Mouse (Mus musculus): ENCODE results near the gene G3bp1. TPM values are rescaled to one million over a fixed set of nuclear protein-coding genes. Genes with fewer than 3 reads are reported as not detected.

Gene G3bp1
- polyA plus RNA-seq (2012; rRNA removed) (23.3 and 27.7 TPM in 2 replicates), polyA plus RNA-seq (2014; fragmentation: Nextera tagmentation; extraction: Ambion mirVana) (58.4 and 66.4 TPM in 2 replicates)

DNA sequence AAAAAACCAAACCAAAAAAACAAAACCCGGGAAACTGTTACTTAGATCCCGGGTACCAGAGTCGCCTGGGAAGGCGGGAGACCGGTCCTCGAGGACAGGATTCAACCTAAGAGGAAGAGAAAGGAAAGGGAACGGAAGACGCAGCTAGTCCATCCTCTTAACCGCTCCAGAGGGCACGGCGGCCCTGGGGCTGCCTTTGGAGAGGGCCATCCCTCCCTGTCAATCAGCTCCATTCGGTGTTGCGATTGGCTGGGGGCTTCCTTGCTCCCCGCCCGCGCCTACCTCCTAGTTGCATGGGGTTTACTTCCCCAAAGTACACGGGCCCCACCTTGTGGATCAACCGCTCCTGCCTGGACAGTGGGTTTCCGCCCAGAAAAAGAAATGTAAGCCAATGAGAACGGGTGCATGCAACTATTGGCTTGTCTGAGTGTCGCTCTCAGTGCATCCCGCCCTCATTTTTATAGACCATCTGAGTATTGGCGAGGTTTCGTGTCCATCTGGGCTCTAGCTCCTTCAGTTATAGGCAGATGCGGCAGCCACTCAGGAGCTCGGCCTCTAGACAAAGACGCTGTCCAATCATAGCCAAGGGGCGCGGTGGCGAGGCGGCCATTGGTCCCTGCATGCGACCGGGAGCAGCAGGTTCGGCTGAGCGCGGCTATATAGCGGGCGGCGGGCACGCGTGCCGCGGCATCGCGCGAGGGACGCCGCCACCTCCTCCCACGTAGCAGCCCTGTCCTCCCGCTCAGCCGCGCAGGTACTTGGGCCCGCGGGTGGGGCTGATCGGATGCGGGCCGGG, at the start of gene G3bp1:
TSS of gene G3bp1 (plus strand) at position 638 of the 796 bp plus-strand sequence.
- Histone ChIP-seq H3K4me1 (replicated peaks; ENCODE audit: control insufficient read depth in 2 of 2, insufficient read depth in 2 of 2, low read length in 1 of 2) (peaks cover 11 to 25% of the 10 kb centered on the region in 2 experiments), H3K9me3 (ENCODE audit: control insufficient read depth, low read length) (no peaks in the 10 kb centered on the region), H3K4me3 (ENCODE audit: insufficient read depth in 1 of 2, low read depth in 2 of 2, low read length in 2 of 2) (peak within 1 kb of the TSS; percentile 98 to 99), H3K9ac (replicated peaks) (peak within 1 kb of the TSS; percentile 94), H3K36me3 (replicated peaks; ENCODE audit: control insufficient read depth, insufficient read depth, low read depth) (peaks cover 11% of the 10 kb centered on the region), H3K27me3 (ENCODE audit: control insufficient read depth, insufficient read depth, low read length) (no peaks in the 10 kb centered on the region), H3K4me2 (ENCODE audit: low read depth) (peak within 1 kb of the TSS; percentile 98), H3K27ac (peak within 1 kb of the TSS; percentile 86)
- TF ChIP-seq CTCF (IDR thresholded peaks at IDR 0.05; ENCODE audit: low read depth): peak; percentile 80
- peak; percentile 57; the same call in 1 of the 2 replicates for TF ChIP-seq EP300 (IDR thresholded peaks at IDR 0.05; ENCODE audit: low read depth)
- peak; percentile 99 for DNase-seq (ENCODE audit: low read depth in 3 of 3, low spot score in 3 of 3)
- WGBS (ENCODE audit: insufficient replicate concordance): under 1% methylated on average over 57 of the region's 57 CpGs
- peak; percentile 92 for ATAC-seq (ENCODE audit: insufficient read depth)

DNA sequence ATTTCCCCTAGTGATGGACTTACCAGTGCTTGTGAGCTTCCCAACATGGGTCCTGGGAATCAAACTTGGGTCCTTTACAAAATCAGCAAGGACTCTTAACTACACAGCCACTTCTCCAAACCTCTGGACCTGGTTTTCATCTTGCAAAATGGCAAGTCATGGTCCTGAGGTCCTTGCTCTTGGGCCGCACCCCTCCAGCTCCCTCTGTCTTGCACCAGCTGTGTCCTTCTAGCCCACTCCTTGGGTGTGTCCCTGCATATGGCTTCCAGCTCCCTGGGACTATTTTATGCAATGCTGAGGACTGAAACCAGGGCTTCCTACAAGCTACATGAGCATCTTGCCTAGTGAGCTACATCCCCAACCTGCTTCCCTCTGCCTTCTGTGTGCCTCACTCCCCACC, 46.5 kb upstream of the G3bp1 start, which contains the start of gene Sparc:
TSS of gene Sparc (minus strand) at position 206 of the 400 bp plus-strand sequence.
- Histone ChIP-seq H3K4me2 (ENCODE audit: low read depth) (no peak within 1 kb of the TSS), H3K36me3 (replicated peaks; ENCODE audit: control insufficient read depth, insufficient read depth, low read depth) (no peaks in the 10 kb centered on the region), H3K4me3 (ENCODE audit: insufficient read depth in 1 of 2, low read depth in 2 of 2, low read length in 2 of 2) (no peak within 1 kb of the TSS), H3K27ac (no peak within 1 kb of the TSS), H3K9me3 (ENCODE audit: control insufficient read depth, low read length) (no peaks in the 10 kb centered on the region), H3K9ac (replicated peaks) (no peak within 1 kb of the TSS), H3K4me1 (replicated peaks; ENCODE audit: control insufficient read depth in 2 of 2, insufficient read depth in 2 of 2, low read length in 1 of 2) (peaks cover 0 to 15% of the 10 kb centered on the region in 2 experiments; a peak in 2 of 4 replicates), H3K27me3 (ENCODE audit: control insufficient read depth, insufficient read depth, low read length) (no peaks in the 10 kb centered on the region)
- no peak for ATAC-seq (ENCODE audit: insufficient read depth)
- no peak for TF ChIP-seq EP300 (IDR thresholded peaks at IDR 0.05; ENCODE audit: low read depth)
- no peak for TF ChIP-seq CTCF (IDR thresholded peaks at IDR 0.05; ENCODE audit: low read depth)
- no peak for DNase-seq (ENCODE audit: low read depth in 3 of 3, low spot score in 3 of 3)
- 61% methylated on average over 1 of the region's 1 CpGs for WGBS (ENCODE audit: insufficient replicate concordance)

DNA sequence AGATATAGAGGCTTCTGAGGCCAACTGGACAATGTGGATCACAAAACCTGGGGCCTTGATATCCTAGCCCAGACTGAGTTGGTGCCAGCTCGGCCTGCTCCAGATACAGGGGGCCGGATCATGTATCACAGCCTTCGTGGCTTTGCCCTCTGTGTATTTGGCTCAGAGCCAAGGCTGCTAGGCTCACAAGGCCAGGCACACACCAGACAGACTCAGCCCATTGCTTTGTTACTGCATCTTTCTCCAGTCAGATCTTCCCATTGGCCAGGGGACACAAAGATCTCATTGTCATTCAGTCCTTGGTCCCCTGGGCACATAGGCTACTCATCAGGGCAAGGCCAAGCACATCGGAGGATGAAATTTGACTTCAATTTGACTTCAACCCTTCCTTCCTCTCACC, 45.7 kb upstream of the G3bp1 start:
- WGBS (ENCODE audit: insufficient replicate concordance): 47% methylated on average over 4 of the region's 4 CpGs
- Histone ChIP-seq H3K9ac (replicated peaks) (no peak overlapping the region), H3K27me3 (ENCODE audit: control insufficient read depth, insufficient read depth, low read length) (no peaks in the 10 kb centered on the region), H3K4me3 (ENCODE audit: insufficient read depth in 1 of 2, low read depth in 2 of 2, low read length in 2 of 2) (no peak overlapping the region), H3K4me2 (ENCODE audit: low read depth) (no peak overlapping the region), H3K27ac (no peak overlapping the region), H3K4me1 (replicated peaks; ENCODE audit: control insufficient read depth in 2 of 2, insufficient read depth in 2 of 2, low read length in 1 of 2) (peaks cover 0 to 17% of the 10 kb centered on the region in 2 experiments; a peak in 2 of 4 replicates), H3K36me3 (replicated peaks; ENCODE audit: control insufficient read depth, insufficient read depth, low read depth) (no peaks in the 10 kb centered on the region), H3K9me3 (ENCODE audit: control insufficient read depth, low read length) (no peaks in the 10 kb centered on the region)
- DNase-seq (ENCODE audit: low read depth in 3 of 3, low spot score in 3 of 3): no peak
- TF ChIP-seq CTCF (IDR thresholded peaks at IDR 0.05; ENCODE audit: low read depth) (no peak), EP300 (IDR thresholded peaks at IDR 0.05; ENCODE audit: low read depth) (no peak)
- ATAC-seq (ENCODE audit: insufficient read depth): no peak

DNA sequence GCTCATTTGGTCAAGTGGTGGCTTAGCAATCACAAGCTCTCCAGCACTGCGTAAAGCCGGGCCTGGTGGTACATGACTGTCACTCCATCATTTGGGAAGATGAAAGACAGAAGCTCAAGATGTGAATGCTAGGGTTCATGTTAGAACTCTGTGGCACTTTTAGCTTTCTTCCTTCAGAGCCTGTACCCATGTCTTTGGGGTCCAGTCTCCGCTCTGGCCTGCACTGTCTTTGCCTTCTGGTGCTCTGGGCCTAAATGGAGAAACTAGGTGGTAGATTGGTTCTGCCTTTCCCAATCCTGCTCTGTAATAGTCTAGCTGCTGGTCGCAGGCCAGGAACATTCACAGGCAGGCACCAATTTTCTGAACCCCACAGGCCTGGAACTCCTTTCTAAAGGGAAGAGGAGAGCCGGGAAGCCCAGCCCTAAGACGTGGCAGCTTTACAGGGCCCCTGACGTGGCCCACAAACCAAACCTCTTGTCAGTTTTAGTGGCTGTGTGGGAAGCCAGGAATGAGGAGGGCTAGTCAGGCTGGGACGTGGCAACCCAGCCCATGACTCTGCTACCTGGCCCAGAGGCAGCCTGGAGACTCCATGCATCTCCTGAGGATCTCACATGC, 44.6 kb upstream of the G3bp1 start:
- Histone ChIP-seq H3K27me3 (ENCODE audit: control insufficient read depth, insufficient read depth, low read length) (no peaks in the 10 kb centered on the region), H3K36me3 (replicated peaks; ENCODE audit: control insufficient read depth, insufficient read depth, low read depth) (no peaks in the 10 kb centered on the region), H3K4me1 (replicated peaks; ENCODE audit: control insufficient read depth in 2 of 2, insufficient read depth in 2 of 2, low read length in 1 of 2) (peaks cover 0 to 20% of the 10 kb centered on the region in 2 experiments; a peak in 2 of 4 replicates), H3K4me3 (ENCODE audit: insufficient read depth in 1 of 2, low read depth in 2 of 2, low read length in 2 of 2) (no peak overlapping the region), H3K9me3 (ENCODE audit: control insufficient read depth, low read length) (no peaks in the 10 kb centered on the region), H3K9ac (replicated peaks) (no peak overlapping the region), H3K4me2 (ENCODE audit: low read depth) (no peak overlapping the region), H3K27ac (no peak overlapping the region)
- DNase-seq (ENCODE audit: low read depth in 3 of 3, low spot score in 3 of 3): no peak
- no peak for ATAC-seq (ENCODE audit: insufficient read depth)
- TF ChIP-seq CTCF (IDR thresholded peaks at IDR 0.05; ENCODE audit: low read depth) (no peak), EP300 (IDR thresholded peaks at IDR 0.05; ENCODE audit: low read depth) (no peak)
- WGBS (ENCODE audit: insufficient replicate concordance): 58% methylated on average over 8 of the region's 8 CpGs

Measured in liver, embryonic 14.5 days (tissue).